Mouse (Mus musculus) bone marrow macrophage, adult 2 months (primary cell): ENCODE measurements around the gene Pola2.

Experiments
- CTCF ChIP-seq: IDR thresholded peaks from 2 replicates; pipeline ENCODE4 v1.5.1; 2012; ENCODE audit warnings: low read depth, mild to moderate bottlenecking, low read length, moderate library complexity
- POLR2A ChIP-seq: IDR thresholded peaks from 2 replicates; pipeline ENCODE4 v1.6.1; 2012; ENCODE audit warnings: mild to moderate bottlenecking, low read depth, low read length, borderline replicate concordance

DNA sequence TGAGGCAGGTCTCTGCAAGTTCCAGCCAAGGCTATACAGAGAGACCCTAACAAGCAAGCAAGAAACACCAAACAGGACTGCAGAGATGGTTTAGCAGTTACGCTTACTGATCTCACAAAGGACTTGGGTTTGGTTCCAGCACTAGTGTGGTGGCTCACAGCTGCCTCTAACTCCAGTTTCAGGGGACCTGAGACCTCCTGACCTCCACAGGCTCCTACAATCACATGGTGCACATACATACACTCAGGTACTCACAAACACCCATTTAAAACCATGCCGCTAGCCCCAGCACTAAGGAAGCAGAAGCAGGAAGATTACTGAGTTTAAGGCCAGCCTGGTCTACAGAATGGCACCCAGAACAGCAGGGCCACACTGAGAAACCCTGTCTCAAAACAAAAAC is 802 bp upstream of the Pola2 start:
- TF ChIP-seq CTCF (no peak), POLR2A (no peak)
